Mouse (Mus musculus) bone marrow, adult 2 months (tissue): ENCODE measurements around the gene Snx19.

Source experiments
- CTCF ChIP-seq: fragments of 200-500 bp; IDR thresholded peaks from 2 replicates; pipeline ENCODE4 v1.5.1; 2011; ENCODE audit warnings: low read length, control low read depth; ENCODE audit not compliant: control insufficient read depth, insufficient read depth
- POLR2A ChIP-seq: fragments of 200-500 bp; IDR thresholded peaks from 2 replicates; pipeline ENCODE4 v1.6.1; 2011; ENCODE audit warnings: low read depth, mild to moderate bottlenecking, control low read depth, low read length, borderline replicate concordance; ENCODE audit not compliant: control insufficient read depth

GRCm38 (mm10) chr9:30441761-30442160, 14.9 kb downstream of the Snx19 start:
- TF ChIP-seq CTCF (no peak), POLR2A (no peak)
